Mouse (Mus musculus): Measurements from ENCODE around the gene Ascc1.

DNA sequence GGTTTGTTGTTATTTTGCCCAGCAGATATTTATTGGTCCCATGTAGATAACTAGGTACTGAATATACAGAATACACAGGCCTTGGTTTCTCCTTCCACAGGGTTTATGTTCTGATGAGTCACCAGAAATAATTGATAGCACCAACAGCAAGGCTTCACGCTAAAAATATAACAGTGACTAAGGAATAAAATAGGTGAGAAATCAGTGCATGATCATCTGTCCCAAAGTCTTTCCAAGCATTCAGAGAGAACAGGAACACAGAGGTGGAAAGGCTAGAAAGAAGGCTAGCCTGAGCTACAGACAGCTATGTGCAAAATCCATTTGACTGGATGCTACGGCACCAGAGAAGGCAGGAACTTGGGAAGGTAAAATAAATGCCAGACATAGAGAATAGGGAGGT is 93.0 kb downstream of the Ascc1 start:
- TF ChIP-seq CTCF (IDR thresholded peaks at IDR 0.05; ENCODE audit: borderline replicate concordance, insufficient read depth, low read depth, low read length): no peak
- no peak for TF ChIP-seq POLR2A (IDR thresholded peaks at IDR 0.05; ENCODE audit: borderline replicate concordance, insufficient read depth, low read length)
